Mouse (Mus musculus) thymus, postnatal 36 days (tissue): ENCODE data around the gene Gm20736.
"Not testable (repeated sequence)": the region's sequence is repeated elsewhere in the genome, so short reads cannot be mapped to it uniquely, and the experiment has no call there.

Experiments used
- DNase-seq, 2 experiments: peaks; one replicate each; pipeline ENCODE4 v3.0.0; 2022; ENCODE audit warnings: mixed read lengths in 2 of 2

Gene Gm20736

GRCm38 (mm10) chrY:65377390-65377789, at the start of gene Gm20736:
Gm20736 (plus strand) TSS chrY:65377690.
- not testable (repeated sequence) for DNase-seq
